Mouse (Mus musculus): ENCODE measurements around the gene Mapt. TPM values are rescaled to one million over a fixed set of nuclear protein-coding genes. Genes with fewer than 3 reads are reported as not detected.

Gene Mapt
- polyA plus RNA-seq, 1 experiment from 2014 or later = 1.2 TPM

- WGBS = 90% methylated on average over 3 of the region's 3 CpGs
- Histone ChIP-seq H3K4me3 (no peak overlapping the region), H3K9me3 (no peaks in the 10 kb centered on the region), H3K27me3 (replicated peaks) (0 out of 2 replicates have a peak, but pooled peaks cover 6% of the 10 kb centered on the region), H3K9ac (no peak overlapping the region), H3K27ac (replicated peaks) (no peak overlapping the region), H3K4me1 (peaks cover 22% of the 10 kb centered on the region), H3K4me2 (no peak overlapping the region), H3K36me3 (no peaks in the 10 kb centered on the region)
- ATAC-seq (ENCODE audit: extremely low read depth, insufficient number of reproducible peaks, low FRiP score, low TSS enrichment) = no peak
Observed at GRCm38 (mm10) chr11:104297671-104298070, 66.5 kb downstream of the Mapt start.

DNA sequence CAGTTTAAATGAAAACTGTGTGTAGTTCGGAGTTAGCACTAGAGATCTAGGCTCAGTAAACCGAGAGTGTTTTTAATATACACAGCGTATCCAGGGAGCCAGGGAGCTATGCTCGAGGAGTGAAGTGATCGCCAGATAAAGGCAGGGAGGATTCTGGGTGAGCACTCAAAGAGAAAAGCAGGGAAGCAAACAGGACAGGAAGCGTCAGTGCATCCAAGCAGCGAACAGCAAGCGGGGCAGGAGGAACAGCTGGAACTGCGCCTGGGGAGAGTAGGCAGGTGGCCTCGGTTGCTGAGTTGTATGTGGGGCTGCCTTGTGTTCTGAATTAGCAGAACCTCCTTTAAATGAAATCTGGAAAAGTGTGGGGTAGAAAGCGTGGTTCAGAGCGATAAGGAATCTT is 71.4 kb downstream of the Mapt start:
- Histone ChIP-seq H3K27ac (replicated peaks) (no peak overlapping the region), H3K9me3 (no peaks in the 10 kb centered on the region), H3K4me2 (peak overlapping the region; percentile 1; the same call in 1 of the 2 replicates), H3K27me3 (replicated peaks) (peaks cover 10% of the 10 kb centered on the region; the same call in 1 of the 2 replicates), H3K4me1 (peaks cover 14% of the 10 kb centered on the region), H3K9ac (no peak overlapping the region), H3K4me3 (no peak overlapping the region), H3K36me3 (no peaks in the 10 kb centered on the region)
- WGBS = 47% methylated on average over 12 of the region's 12 CpGs
- no peak for ATAC-seq (ENCODE audit: extremely low read depth, insufficient number of reproducible peaks, low FRiP score, low TSS enrichment)

DNA sequence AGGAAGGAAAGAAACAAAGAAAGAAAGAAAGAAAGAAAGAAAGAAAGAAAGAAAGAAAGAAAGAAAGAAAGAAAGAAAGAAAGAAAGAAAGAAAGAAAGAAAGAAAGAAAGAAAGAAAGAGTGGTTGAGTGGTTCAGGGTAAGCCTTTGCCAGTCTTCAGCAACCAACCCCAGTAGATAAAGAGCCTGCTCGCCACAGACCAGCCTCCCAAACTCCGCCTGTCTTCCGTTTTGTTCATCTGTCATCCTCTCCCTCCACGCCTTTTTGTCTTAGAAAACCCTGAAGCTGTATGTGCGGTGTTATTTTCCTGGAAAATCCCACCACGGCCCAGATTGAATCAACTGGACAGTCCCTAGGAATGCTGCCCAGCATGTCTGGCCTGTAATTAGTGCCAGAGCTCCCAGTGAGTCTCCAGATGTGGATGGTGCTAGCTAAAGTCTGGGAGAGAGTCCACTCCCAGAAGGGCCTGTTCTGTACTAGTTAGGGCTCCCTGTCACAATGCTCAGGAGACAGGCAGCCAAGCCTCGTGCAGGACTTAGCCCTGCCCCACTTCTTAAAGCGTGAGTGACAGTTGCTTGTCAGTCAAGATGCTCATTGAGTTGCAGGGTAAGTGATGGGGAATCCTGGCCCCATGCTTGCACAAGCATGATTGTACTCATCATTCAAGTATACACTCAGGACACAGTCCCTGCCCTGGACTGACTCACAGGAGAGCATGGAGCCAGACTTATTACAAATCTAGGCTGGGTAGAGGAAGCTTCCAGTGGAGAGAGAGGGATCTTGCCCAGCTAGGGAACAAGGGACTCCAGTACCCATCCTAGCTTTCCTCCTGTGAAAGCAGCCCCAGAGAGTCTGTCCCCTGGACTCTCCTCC is 72.1 kb downstream of the Mapt start:
- Histone ChIP-seq H3K4me1 (peaks cover 14% of the 10 kb centered on the region), H3K9ac (no peak overlapping the region), H3K9me3 (no peaks in the 10 kb centered on the region), H3K36me3 (no peaks in the 10 kb centered on the region), H3K27ac (replicated peaks) (no peak overlapping the region), H3K4me2 (no peak overlapping the region), H3K27me3 (replicated peaks) (peaks cover 15% of the 10 kb centered on the region; the same call in 1 of the 2 replicates), H3K4me3 (no peak overlapping the region)
- WGBS = 59% methylated on average over 8 of the region's 8 CpGs
- no peak for ATAC-seq (ENCODE audit: extremely low read depth, insufficient number of reproducible peaks, low FRiP score, low TSS enrichment)

GRCm38 (mm10) chr11:104305711-104306110 is 74.5 kb downstream of the Mapt start:
- 85% methylated on average over 7 of the region's 7 CpGs for WGBS
- H3K27me3 ChIP-seq (replicated peaks) = peaks cover 38% of the 10 kb centered on the region
- H3K9ac ChIP-seq = no peak overlapping the region
- no peak overlapping the region for H3K4me3 ChIP-seq
- H3K4me2 ChIP-seq = no peak overlapping the region
- no peak for ATAC-seq (ENCODE audit: extremely low read depth, insufficient number of reproducible peaks, low FRiP score, low TSS enrichment)
- H3K9me3 ChIP-seq = no peaks in the 10 kb centered on the region
- no peak overlapping the region for H3K27ac ChIP-seq (replicated peaks)
- peaks cover 14% of the 10 kb centered on the region for H3K4me1 ChIP-seq
- no peaks in the 10 kb centered on the region for H3K36me3 ChIP-seq

DNA sequence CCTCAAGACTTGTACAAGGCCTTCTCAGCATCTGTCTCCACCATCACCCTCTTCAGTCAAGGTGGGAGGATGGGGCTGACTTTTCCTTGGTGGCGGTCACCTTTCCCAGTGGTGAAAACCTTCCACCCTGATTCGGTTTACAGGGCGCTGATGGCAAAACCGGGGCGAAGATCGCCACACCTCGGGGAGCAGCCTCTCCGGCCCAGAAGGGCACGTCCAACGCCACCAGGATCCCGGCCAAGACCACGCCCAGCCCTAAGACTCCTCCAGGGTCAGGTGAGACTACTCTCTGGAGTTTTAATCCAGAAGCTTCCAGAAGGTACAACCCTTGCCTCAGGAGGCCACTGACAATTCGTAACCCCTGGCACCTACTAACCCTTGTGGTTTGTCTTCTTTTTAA is 75.3 kb downstream of the Mapt start:
- H3K27ac ChIP-seq (replicated peaks) = no peak overlapping the region

GRCm38 (mm10) chr11:104307136-104307535 is 75.9 kb downstream of the Mapt start:
- Histone ChIP-seq H3K4me1 (peaks cover 6% of the 10 kb centered on the region; the same call in 1 of the 2 replicates), H3K36me3 (no peaks in the 10 kb centered on the region), H3K9me3 (no peaks in the 10 kb centered on the region), H3K27me3 (replicated peaks) (peaks cover 43% of the 10 kb centered on the region), H3K27ac (replicated peaks) (no peak overlapping the region), H3K9ac (no peak overlapping the region), H3K4me2 (no peak overlapping the region), H3K4me3 (no peak overlapping the region)
- 65% methylated on average over 4 of the region's 4 CpGs for WGBS
- ATAC-seq (ENCODE audit: extremely low read depth, insufficient number of reproducible peaks, low FRiP score, low TSS enrichment) = no peak

More for the DNA sequence above, 75.3 kb downstream of the Mapt start:
- Histone ChIP-seq H3K9ac (no peak overlapping the region), H3K4me3 (no peak overlapping the region), H3K9me3 (no peaks in the 10 kb centered on the region), H3K4me2 (no peak overlapping the region), H3K27me3 (replicated peaks) (peaks cover 45% of the 10 kb centered on the region), H3K4me1 (peaks cover 9% of the 10 kb centered on the region; the same call in 1 of the 2 replicates), H3K36me3 (no peaks in the 10 kb centered on the region)
- ATAC-seq (ENCODE audit: extremely low read depth, insufficient number of reproducible peaks, low FRiP score, low TSS enrichment) = no peak
- 90% methylated on average over 13 of the region's 13 CpGs for WGBS

DNA sequence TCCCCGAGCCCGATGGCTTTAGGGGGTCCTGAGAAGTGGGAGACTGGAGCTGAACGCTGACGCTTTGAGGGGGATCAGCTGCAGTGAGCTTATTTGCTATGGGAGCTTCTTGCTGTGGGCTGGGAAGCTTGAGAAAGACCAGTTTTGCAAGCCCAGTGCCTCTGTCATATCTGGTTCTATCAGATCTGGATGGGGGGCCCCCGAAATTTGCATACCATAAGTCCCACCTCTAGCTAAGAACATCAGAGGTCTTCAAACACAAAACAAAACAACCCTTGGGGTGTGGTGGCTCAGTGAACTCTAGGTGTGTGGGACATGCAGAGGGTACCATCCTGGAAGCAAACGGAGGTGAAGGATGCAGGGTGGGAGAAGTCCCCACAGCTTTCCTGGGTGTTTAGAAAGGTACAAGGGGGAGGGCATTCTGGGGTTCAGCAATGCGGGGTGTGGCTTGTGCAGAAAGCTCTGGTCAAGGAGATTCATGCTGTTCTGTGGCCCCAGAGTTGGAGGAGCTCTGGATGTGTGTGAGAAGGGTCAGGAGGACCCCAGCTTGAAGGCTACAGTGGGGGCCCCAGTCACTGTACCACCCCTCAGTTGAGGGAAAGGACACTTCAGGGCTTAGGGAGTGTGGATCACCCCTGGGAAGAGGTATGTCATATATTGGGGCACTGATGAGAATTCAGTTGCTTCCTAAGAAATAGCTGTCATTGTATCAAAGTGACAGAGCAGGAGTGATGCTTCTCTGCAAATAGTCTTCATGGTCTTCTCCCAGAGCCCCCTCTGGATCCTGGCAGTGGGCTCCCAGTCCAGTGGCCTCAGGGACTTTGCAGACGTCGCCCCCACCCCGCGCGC is 78.4 kb downstream of the Mapt start:
- peak overlapping the region; percentile 30; the same call in 1 of the 2 replicates for H3K9ac ChIP-seq
- 31% methylated on average over 12 of the region's 12 CpGs for WGBS
- ATAC-seq (ENCODE audit: extremely low read depth, insufficient number of reproducible peaks, low FRiP score, low TSS enrichment) = no peak
- peak overlapping the region; percentile 30 for H3K4me3 ChIP-seq
- no peak overlapping the region for H3K27ac ChIP-seq (replicated peaks)
- H3K9me3 ChIP-seq = no peaks in the 10 kb centered on the region
- H3K4me1 ChIP-seq = no peaks in the 10 kb centered on the region
- peaks cover 39% of the 10 kb centered on the region for H3K27me3 ChIP-seq (replicated peaks)
- H3K36me3 ChIP-seq = no peaks in the 10 kb centered on the region
- H3K4me2 ChIP-seq = peak overlapping the region; percentile 58

GRCm38 (mm10) chr11:104310226-104310887 is 79.2 kb downstream of the Mapt start:
- no peaks in the 10 kb centered on the region for H3K36me3 ChIP-seq
- H3K9ac ChIP-seq = peak overlapping the region; percentile 30; the same call in 1 of the 2 replicates
- no peaks in the 10 kb centered on the region for H3K9me3 ChIP-seq
- H3K27ac ChIP-seq (replicated peaks) = no peak overlapping the region
- peak overlapping the region; percentile 30 for H3K4me3 ChIP-seq
- H3K4me1 ChIP-seq = no peaks in the 10 kb centered on the region
- peak overlapping the region; percentile 58 for H3K4me2 ChIP-seq
- WGBS = 11% methylated on average over 23 of the region's 23 CpGs
- no peak; the same call in 1 of the 2 replicates for ATAC-seq (ENCODE audit: extremely low read depth, insufficient number of reproducible peaks, low FRiP score, low TSS enrichment)
- H3K27me3 ChIP-seq (replicated peaks) = peaks cover 39% of the 10 kb centered on the region

DNA sequence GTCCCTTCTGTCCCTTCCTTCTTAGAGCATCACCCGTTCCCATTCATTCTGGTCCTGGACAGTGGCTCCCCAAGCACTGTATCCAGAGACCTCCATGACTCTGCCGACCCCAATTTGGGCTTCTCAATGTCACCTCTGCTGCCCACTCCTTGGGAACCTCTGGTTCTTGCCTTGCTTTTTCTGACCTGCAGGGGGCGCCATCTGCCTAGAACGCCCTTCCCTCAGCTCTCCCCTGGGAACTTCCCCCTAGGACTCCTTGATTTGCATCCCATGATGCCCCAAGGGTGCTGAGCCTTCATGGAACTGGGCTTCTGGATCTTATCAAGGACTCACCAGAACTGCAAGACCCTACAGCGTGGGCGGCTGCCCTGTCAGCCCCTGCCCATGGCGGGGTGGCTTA is 80.5 kb downstream of the Mapt start:
- Histone ChIP-seq H3K36me3 (no peaks in the 10 kb centered on the region), H3K4me2 (no peak overlapping the region), H3K9me3 (no peaks in the 10 kb centered on the region), H3K27ac (replicated peaks) (no peak overlapping the region), H3K9ac (no peak overlapping the region), H3K27me3 (replicated peaks) (peaks cover 39% of the 10 kb centered on the region), H3K4me3 (no peak overlapping the region), H3K4me1 (no peaks in the 10 kb centered on the region)
- no peak for ATAC-seq (ENCODE audit: extremely low read depth, insufficient number of reproducible peaks, low FRiP score, low TSS enrichment)
- WGBS = 60% methylated on average over 7 of the region's 7 CpGs

DNA sequence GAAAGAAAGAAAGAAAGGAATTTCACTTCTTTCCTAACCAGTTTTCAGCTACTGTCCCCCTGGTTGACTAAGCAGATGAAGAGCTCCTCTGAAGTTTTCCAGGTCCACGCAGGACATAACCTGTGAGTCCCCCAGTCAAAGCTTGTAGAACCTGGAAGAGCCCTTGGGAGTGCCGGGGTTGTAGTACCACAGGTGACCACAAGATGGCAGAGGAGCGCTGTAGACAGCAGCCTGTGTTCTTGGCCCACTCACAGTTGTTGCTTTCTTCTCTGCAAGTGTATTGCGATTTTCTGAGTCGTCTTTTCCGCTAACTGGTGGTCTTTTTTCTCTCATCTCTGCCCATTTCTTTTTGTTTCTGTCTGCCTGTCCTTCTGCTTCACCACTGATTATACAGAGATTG is 84.5 kb downstream of the Mapt start:
- Histone ChIP-seq H3K36me3 (no peaks in the 10 kb centered on the region), H3K9ac (no peak overlapping the region), H3K4me1 (peaks cover 17% of the 10 kb centered on the region), H3K27ac (replicated peaks) (no peak overlapping the region), H3K9me3 (no peaks in the 10 kb centered on the region), H3K27me3 (replicated peaks) (peaks cover 20% of the 10 kb centered on the region), H3K4me3 (no peak overlapping the region), H3K4me2 (no peak overlapping the region)
- 6% methylated on average over 6 of the region's 6 CpGs for WGBS
- no peak for ATAC-seq (ENCODE audit: extremely low read depth, insufficient number of reproducible peaks, low FRiP score, low TSS enrichment)

All from heart, embryonic 13.5 days (tissue).